Mouse (Mus musculus) B cell, adult 2 months (primary cell): ENCODE data around the gene Vash1.

ENCODE experiments used
- DNase-seq, 2 experiments: peaks; one replicate each; pipeline ENCODE4 v3.0.0; 2022

Gene Vash1

GRCm38 (mm10) chr12:86685275-86685674 is 6.8 kb downstream of the Vash1 start:
- DNase-seq, result no peak

GRCm38 (mm10) chr12:86686551-86687330 is 8.2 kb downstream of the Vash1 start:
- DNase-seq, result peak; percentile 35 to 54

GRCm38 (mm10) chr12:86687445-86687955 is 9.0 kb downstream of the Vash1 start:
- no peak for DNase-seq

- DNase-seq, result no peak
These were observed 9.6 kb downstream of the Vash1 start for GRCm38 (mm10) chr12:86687971-86688573.

- DNase-seq, result no peak
These were observed 10.4 kb downstream of the Vash1 start for GRCm38 (mm10) chr12:86688917-86689316.

- DNase-seq, result no peak
These were observed 12.4 kb downstream of the Vash1 start for GRCm38 (mm10) chr12:86690700-86691485.

- DNase-seq, result no peak
These were observed 14.2 kb downstream of the Vash1 start for GRCm38 (mm10) chr12:86692471-86693356.

- DNase-seq, result no peak
These were observed 14.9 kb downstream of the Vash1 start for GRCm38 (mm10) chr12:86693389-86693788.

GRCm38 (mm10) chr12:86694441-86694840 is 15.9 kb downstream of the Vash1 start:
- no peak for DNase-seq

- DNase-seq, result no peak
These were observed 19.5 kb downstream of the Vash1 start for GRCm38 (mm10) chr12:86697996-86698395.

- no peak for DNase-seq
These were observed 20.0 kb downstream of the Vash1 start for GRCm38 (mm10) chr12:86698537-86698936.

- DNase-seq, result no peak
These were observed 21.7 kb downstream of the Vash1 start for GRCm38 (mm10) chr12:86699965-86700926.

- DNase-seq, result no peak
These were observed 22.4 kb downstream of the Vash1 start for GRCm38 (mm10) chr12:86700927-86701310.

- DNase-seq, result no peak
These were observed 23.0 kb downstream of the Vash1 start for GRCm38 (mm10) chr12:86701491-86701890.

- no peak for DNase-seq
These were observed 24.2 kb downstream of the Vash1 start for GRCm38 (mm10) chr12:86702690-86703089.

- DNase-seq, result no peak
These were observed 27.3 kb downstream of the Vash1 start for GRCm38 (mm10) chr12:86705843-86706242.

- no peak for DNase-seq
These were observed 35.5 kb downstream of the Vash1 start for GRCm38 (mm10) chr12:86714026-86714425.

GRCm38 (mm10) chr12:86715401-86715800 is 36.9 kb downstream of the Vash1 start:
- peak; percentile 72 to 74 for DNase-seq

- DNase-seq, result no peak
These were observed 38.5 kb downstream of the Vash1 start for GRCm38 (mm10) chr12:86716962-86717361.

- DNase-seq, result no peak
These were observed 41.6 kb downstream of the Vash1 start for GRCm38 (mm10) chr12:86719961-86720639.

- DNase-seq, result no peak
These were observed 43.0 kb downstream of the Vash1 start for GRCm38 (mm10) chr12:86721453-86721852.
